Mouse (Mus musculus) stomach, embryonic 14.5 days (tissue): ENCODE measurements around the gene Sbk2. TPM values are rescaled to one million over a fixed set of nuclear protein-coding genes. Genes with fewer than 3 reads are reported as not detected.

ENCODE experiments used
- ATAC-seq: fragments of 200-750 bp; cut with Nextera tagmentation; 2 replicates; pipeline ENCODE4 v1.8.0; 2017; ENCODE audit warnings: low read depth, moderate TSS enrichment; ENCODE audit not compliant: insufficient number of reproducible peaks, insufficient read depth, low FRiP score
- H3K27ac ChIP-seq: fragments of 300-500 bp; sonication (generic); 2 replicates; pipeline ENCODE4 v1.5.1; 2014; ENCODE audit warnings: mild to moderate bottlenecking, low read length, moderate library complexity, mixed read lengths
- H3K27me3 ChIP-seq: fragments of 300-500 bp; sonication (generic); 2 replicates; pipeline ENCODE4 v1.6.1; 2014; ENCODE audit warnings: low read length, control low read depth, mixed read lengths; ENCODE audit not compliant: control insufficient read depth, insufficient read depth
- H3K36me3 ChIP-seq: fragments of 300-500 bp; sonication (generic); 2 replicates; pipeline ENCODE4 v1.6.1; 2014; ENCODE audit warnings: mild to moderate bottlenecking, control low read depth, low read length, moderate library complexity, mixed read lengths; ENCODE audit not compliant: control insufficient read depth, insufficient read depth
- H3K4me1 ChIP-seq: fragments of 300-500 bp; sonication (generic); 2 replicates; pipeline ENCODE4 v1.6.1; 2014; ENCODE audit warnings: low read length, control low read depth, mixed read lengths; ENCODE audit not compliant: control insufficient read depth, insufficient read depth
- H3K4me2 ChIP-seq: fragments of 300-500 bp; sonication (generic); replicated peaks from 2 replicates; pipeline ENCODE4 v1.6.1; 2014; ENCODE audit warnings: low read depth, low read length, control low read depth
- H3K4me3 ChIP-seq: fragments of 300-500 bp; sonication (generic); 2 replicates; pipeline ENCODE4 v1.5.1; 2014; ENCODE audit warnings: low read depth, low read length, control low read depth
- H3K9ac ChIP-seq: fragments of 300-500 bp; sonication (generic); replicated peaks from 2 replicates; pipeline ENCODE4 v1.6.1; 2014; ENCODE audit warnings: low read depth, mild to moderate bottlenecking, control low read depth, low read length, moderate library complexity, mixed read lengths
- H3K9me3 ChIP-seq: fragments of 300-500 bp; sonication (generic); 2 replicates; pipeline ENCODE4 v1.6.1; 2016; ENCODE audit warnings: low read depth, low read length, control low read depth; ENCODE audit not compliant: control insufficient read depth
- WGBS: fragments of 180-500 bp; shearing (Covaris S2); extraction: QIAGEN DNeasy Blood & Tissue Kit; methylation state at CpG from one replicate; pipeline ENCODE4 v1.1.7; 2014; 5-methylcytosine and 5-hydroxymethylcytosine counted together
- polyA plus RNA-seq: library from polyadenylated mRNA; unstranded; fragments of >200 nt; fragmentation: Nextera tagmentation; extraction: Ambion mirVana; gene quantifications from 2 replicates; pipeline ENCODE4 v1.2.1, GENCODE M21; 2014

Sbk2 gene
- polyA plus RNA-seq, 1 experiment from 2014 or later: 1.4 TPM

DNA sequence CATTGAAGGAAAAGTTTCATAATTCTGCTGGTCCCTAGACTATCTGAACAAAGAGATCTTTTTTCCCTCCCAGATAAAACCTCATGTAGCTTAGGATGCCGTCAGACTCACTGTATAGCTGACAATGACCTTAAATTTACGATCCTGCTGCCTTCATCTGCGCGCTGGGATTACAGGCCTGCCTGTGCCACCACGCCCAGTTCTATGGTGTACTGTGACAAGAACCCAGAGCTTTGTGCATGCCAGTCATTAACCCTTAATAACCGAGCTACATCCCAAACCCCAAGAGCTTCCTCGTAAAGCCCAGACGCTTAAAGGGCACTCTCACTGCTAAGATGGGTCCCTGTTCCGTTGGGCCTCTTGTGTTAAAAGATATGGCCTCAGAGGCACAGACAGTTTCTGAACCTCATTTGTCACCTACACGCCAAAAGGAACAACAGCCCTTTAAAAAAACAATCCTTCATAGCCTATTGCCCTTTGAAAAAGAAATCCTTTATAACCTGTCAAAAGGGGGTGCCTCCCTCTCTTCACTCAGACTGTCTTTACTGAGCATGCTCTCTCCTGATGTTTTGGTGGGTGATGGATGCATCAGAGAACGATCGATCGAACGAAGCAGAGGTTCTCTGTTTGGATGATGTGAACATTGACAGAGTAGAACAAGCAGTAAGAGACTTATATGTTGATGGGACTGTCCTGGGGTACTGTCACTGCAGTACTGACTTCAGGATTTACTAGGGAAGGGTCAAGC, 48.4 kb downstream of the Sbk2 start:
- Histone ChIP-seq H3K4me2 (peak overlapping the region; percentile 54), H3K27ac (peak overlapping the region; percentile 93), H3K9me3 (no peaks in the 10 kb centered on the region), H3K36me3 (peaks cover 19% of the 10 kb centered on the region), H3K4me1 (peaks cover 8% of the 10 kb centered on the region; the same call in 1 of the 2 replicates), H3K4me3 (peak overlapping the region; percentile 56), H3K9ac (peak overlapping the region; percentile 72), H3K27me3 (no peaks in the 10 kb centered on the region)
- ATAC-seq: peak; percentile 44; the same call in 1 of the 2 replicates
- WGBS: 8% methylated on average over 14 of the region's 14 CpGs

- Histone ChIP-seq H3K36me3 (peaks cover 15% of the 10 kb centered on the region; the same call in 1 of the 2 replicates), H3K4me2 (peak within 1 kb of the TSS; percentile 54), H3K27ac (peak within 1 kb of the TSS; percentile 93), H3K9ac (peak within 1 kb of the TSS; percentile 72), H3K4me3 (peak within 1 kb of the TSS; percentile 56), H3K27me3 (no peaks in the 10 kb centered on the region), H3K9me3 (no peaks in the 10 kb centered on the region), H3K4me1 (peaks cover 8% of the 10 kb centered on the region; the same call in 1 of the 2 replicates)
- under 1% methylated on average over 54 of the region's 56 CpGs for WGBS
- ATAC-seq: peak; percentile 89
Measured at GRCm38 (mm10) chr7:4915007-4915665, 49.1 kb downstream of the Sbk2 start, which contains the start of gene Zfp628. Zfp628 (plus strand) TSS chr7:4915217.

DNA sequence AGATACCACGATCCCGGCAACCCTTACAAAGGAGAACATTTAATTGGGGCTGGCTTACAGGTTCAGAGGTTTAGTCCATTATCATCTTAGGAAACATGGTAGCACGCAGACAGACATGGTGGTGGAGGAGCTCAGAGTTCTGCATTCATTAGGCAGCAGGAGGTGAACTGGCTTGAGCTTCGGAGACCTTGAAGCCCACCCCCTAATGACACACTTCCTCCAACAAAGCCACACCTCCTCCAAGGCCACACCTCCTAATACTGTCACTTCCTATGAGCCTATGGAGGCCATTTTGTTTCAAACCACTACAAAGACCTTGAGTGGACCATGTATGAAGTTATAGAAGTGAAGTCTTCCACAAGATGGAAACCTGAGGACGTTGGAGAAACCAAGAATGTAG, 52.0 kb downstream of the Sbk2 start:
- no peak overlapping the region for H3K4me2 ChIP-seq
- H3K27me3 ChIP-seq: no peaks in the 10 kb centered on the region
- no peaks in the 10 kb centered on the region for H3K9me3 ChIP-seq
- ATAC-seq: no peak
- 66% methylated on average over 5 of the region's 5 CpGs for WGBS
- H3K4me3 ChIP-seq: no peak overlapping the region
- H3K27ac ChIP-seq: no peak overlapping the region
- peaks cover 8% of the 10 kb centered on the region; the same call in 1 of the 2 replicates for H3K4me1 ChIP-seq
- H3K9ac ChIP-seq: no peak overlapping the region
- no peaks in the 10 kb centered on the region for H3K36me3 ChIP-seq

DNA sequence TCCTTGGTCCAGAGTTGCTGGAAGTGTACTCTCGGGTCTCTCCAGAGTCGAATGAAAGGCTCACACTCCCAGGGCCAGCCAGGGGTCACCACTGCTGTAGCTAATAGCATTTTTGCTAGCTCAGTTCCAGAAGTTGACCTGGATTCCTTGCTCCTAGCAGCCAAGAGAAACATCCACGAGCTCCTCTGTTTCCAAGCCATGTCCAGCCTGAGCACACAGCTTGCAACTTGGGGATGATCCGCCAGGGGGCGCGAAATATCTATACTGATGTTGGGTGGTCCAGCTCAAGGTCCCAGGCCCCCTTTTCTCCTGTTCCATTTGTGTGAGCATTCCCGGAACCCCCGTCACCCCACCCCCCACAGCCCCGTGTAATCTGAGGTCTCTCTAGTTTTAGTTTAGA, 52.6 kb downstream of the Sbk2 start:
- WGBS: 29% methylated on average over 9 of the region's 9 CpGs
- Histone ChIP-seq H3K4me3 (no peak overlapping the region), H3K9ac (no peak overlapping the region)

GRCm38 (mm10) chr7:4906466-4906950, 57.7 kb downstream of the Sbk2 start, which contains the start of gene Gm36210:
Gm36210 (minus strand) TSS chr7:4906516.
- WGBS: 71% methylated on average over 10 of the region's 10 CpGs
- no peaks in the 10 kb centered on the region for H3K27me3 ChIP-seq
- no peak within 1 kb of the TSS for H3K4me3 ChIP-seq
- H3K9me3 ChIP-seq: no peaks in the 10 kb centered on the region; the same call in 1 of the 2 replicates
- H3K9ac ChIP-seq: no peak within 1 kb of the TSS
- H3K27ac ChIP-seq: no peak within 1 kb of the TSS
- no peak for ATAC-seq
- H3K36me3 ChIP-seq: no peaks in the 10 kb centered on the region
- H3K4me1 ChIP-seq: no peaks in the 10 kb centered on the region
- H3K4me2 ChIP-seq: no peak within 1 kb of the TSS

More for the DNA sequence above, 52.6 kb downstream of the Sbk2 start:
- no peaks in the 10 kb centered on the region for H3K27me3 ChIP-seq
- no peak for ATAC-seq
- 0 out of 2 replicates have a peak overlapping the region, but pooled peaks have one; percentile 10 for H3K27ac ChIP-seq
- no peaks in the 10 kb centered on the region for H3K9me3 ChIP-seq
- no peak overlapping the region for H3K4me2 ChIP-seq
- H3K36me3 ChIP-seq: no peaks in the 10 kb centered on the region
- peaks cover 6% of the 10 kb centered on the region; the same call in 1 of the 2 replicates for H3K4me1 ChIP-seq

DNA sequence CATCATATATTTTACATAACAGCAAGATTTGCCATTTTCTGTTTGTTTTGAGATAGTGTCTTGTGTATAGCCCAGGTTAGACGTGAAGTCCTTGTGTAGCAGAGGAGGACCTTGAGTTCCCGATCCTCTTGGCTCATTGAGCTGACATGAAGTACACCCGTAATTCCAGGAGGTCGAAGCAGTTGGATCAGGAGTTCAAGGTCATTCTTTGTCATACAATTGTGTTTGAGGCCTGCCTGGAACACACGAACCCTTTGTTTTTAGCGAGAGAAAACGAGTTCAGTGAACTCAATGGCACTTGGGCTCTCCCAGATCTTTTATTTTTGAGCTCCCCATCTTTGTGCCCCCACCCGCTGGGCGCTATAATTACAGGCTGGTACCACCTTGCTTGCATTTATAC, 61.8 kb downstream of the Sbk2 start:
- peaks cover 3% of the 10 kb centered on the region; the same call in 1 of the 2 replicates for H3K9me3 ChIP-seq
- 77% methylated on average over 9 of the region's 9 CpGs for WGBS
- H3K36me3 ChIP-seq: no peaks in the 10 kb centered on the region
- H3K9ac ChIP-seq: no peak overlapping the region
- no peaks in the 10 kb centered on the region for H3K4me1 ChIP-seq
- no peak for ATAC-seq
- no peak overlapping the region for H3K27ac ChIP-seq
- H3K4me2 ChIP-seq: no peak overlapping the region
- H3K27me3 ChIP-seq: no peaks in the 10 kb centered on the region
- no peak overlapping the region for H3K4me3 ChIP-seq

DNA sequence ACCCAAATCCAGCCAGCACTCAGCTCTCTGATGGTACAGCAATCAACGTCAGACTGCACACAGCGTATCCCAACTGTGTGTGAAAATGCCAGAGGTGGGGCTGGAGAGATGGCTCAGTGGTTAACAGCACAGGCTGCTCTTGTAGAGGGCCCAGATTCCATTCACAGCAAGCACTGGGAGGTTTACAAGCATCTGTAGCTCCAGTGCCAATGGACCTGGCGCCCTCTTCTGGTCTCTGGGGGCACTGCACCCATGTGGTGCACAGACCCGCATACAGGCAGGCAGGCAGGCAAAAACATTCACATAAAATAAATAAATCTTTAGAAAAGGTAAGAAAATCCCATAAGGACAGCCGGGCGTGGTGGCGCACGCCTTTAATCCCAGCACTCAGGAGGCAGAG, 63.0 kb downstream of the Sbk2 start:
- no peak overlapping the region for H3K4me2 ChIP-seq
- no peak overlapping the region for H3K27ac ChIP-seq
- H3K9ac ChIP-seq: no peak overlapping the region
- 51% methylated on average over 8 of the region's 8 CpGs for WGBS
- peaks cover 3% of the 10 kb centered on the region; the same call in 1 of the 2 replicates for H3K9me3 ChIP-seq
- H3K4me3 ChIP-seq: no peak overlapping the region
- no peaks in the 10 kb centered on the region for H3K27me3 ChIP-seq
- no peaks in the 10 kb centered on the region for H3K4me1 ChIP-seq
- no peaks in the 10 kb centered on the region for H3K36me3 ChIP-seq
- ATAC-seq: 0 out of 2 replicates have a peak, but pooled peaks have one; percentile 31

GRCm38 (mm10) chr7:4900523-4900851, 63.7 kb downstream of the Sbk2 start:
- H3K4me3 ChIP-seq: peak overlapping the region; percentile 22; the same call in 1 of the 2 replicates
- H3K9me3 ChIP-seq: peaks cover 3% of the 10 kb centered on the region; the same call in 1 of the 2 replicates
- ATAC-seq: no peak
- no peak overlapping the region for H3K27ac ChIP-seq
- H3K36me3 ChIP-seq: no peaks in the 10 kb centered on the region
- 35% methylated on average over 11 of the region's 11 CpGs for WGBS
- no peak overlapping the region for H3K9ac ChIP-seq
- no peaks in the 10 kb centered on the region for H3K4me1 ChIP-seq
- no peaks in the 10 kb centered on the region for H3K27me3 ChIP-seq
- H3K4me2 ChIP-seq: peak overlapping the region; percentile 46
